Mouse (Mus musculus): ENCODE measurements around the gene Gm49322. TPM values are rescaled to one million over a fixed set of nuclear protein-coding genes. Genes with fewer than 3 reads are reported as not detected.

The Gm49322 gene
- polyA plus RNA-seq, 1 experiment from 2014 or later = 5.2 TPM

GRCm38 (mm10) chr10:80650392-80650791 lies 44.6 kb downstream of the Gm49322 start:
- no peak overlapping the region; the same call in 1 of the 2 replicates for H3K9ac ChIP-seq
- no peak overlapping the region for H3K27ac ChIP-seq
- H3K36me3 ChIP-seq = peaks cover 43% of the 10 kb centered on the region
- H3K27me3 ChIP-seq = no peaks in the 10 kb centered on the region
- H3K4me1 ChIP-seq = peaks cover 27% of the 10 kb centered on the region
- WGBS = 95% methylated on average over 10 of the region's 10 CpGs
- no peak overlapping the region for H3K4me3 ChIP-seq
- no peak overlapping the region for H3K4me2 ChIP-seq (replicated peaks)
- ATAC-seq (ENCODE audit: low FRiP score) = no peak
- H3K9me3 ChIP-seq (replicated peaks) = no peaks in the 10 kb centered on the region

- peaks cover 37% of the 10 kb centered on the region for H3K4me1 ChIP-seq
- H3K9ac ChIP-seq = peak overlapping the region; percentile 20; the same call in 1 of the 2 replicates
- no peak overlapping the region for H3K4me2 ChIP-seq (replicated peaks)
- H3K27me3 ChIP-seq = no peaks in the 10 kb centered on the region
- 89% methylated on average over 6 of the region's 6 CpGs for WGBS
- no peaks in the 10 kb centered on the region for H3K9me3 ChIP-seq (replicated peaks)
- no peak overlapping the region for H3K4me3 ChIP-seq
- no peak for ATAC-seq (ENCODE audit: low FRiP score)
- H3K36me3 ChIP-seq = peaks cover 16% of the 10 kb centered on the region
- H3K27ac ChIP-seq = no peak overlapping the region
Observed at GRCm38 (mm10) chr10:80653156-80653720, 47.4 kb downstream of the Gm49322 start.

GRCm38 (mm10) chr10:80654866-80655265 lies 49.0 kb downstream of the Gm49322 start:
- Histone ChIP-seq H3K9me3 (replicated peaks) (no peaks in the 10 kb centered on the region), H3K27me3 (no peaks in the 10 kb centered on the region), H3K36me3 (peaks cover 11% of the 10 kb centered on the region), H3K4me2 (replicated peaks) (peak overlapping the region; percentile 97), H3K27ac (no peak overlapping the region; the same call in 1 of the 2 replicates), H3K4me3 (peak overlapping the region; percentile 86), H3K4me1 (peaks cover 30% of the 10 kb centered on the region), H3K9ac (peak overlapping the region; percentile 98)
- WGBS = 86% methylated on average over 6 of the region's 6 CpGs
- ATAC-seq (ENCODE audit: low FRiP score) = no peak

- Histone ChIP-seq H3K27ac (peak overlapping the region; percentile 87), H3K4me2 (replicated peaks) (peak overlapping the region; percentile 97), H3K4me3 (peak overlapping the region; percentile 86), H3K36me3 (peaks cover 8% of the 10 kb centered on the region), H3K4me1 (peaks cover 30% of the 10 kb centered on the region), H3K27me3 (no peaks in the 10 kb centered on the region), H3K9ac (peak overlapping the region; percentile 98), H3K9me3 (replicated peaks) (no peaks in the 10 kb centered on the region)
- ATAC-seq (ENCODE audit: low FRiP score) = peak; percentile 51
- WGBS = 4% methylated on average over 11 of the region's 12 CpGs
Observed at GRCm38 (mm10) chr10:80655406-80656129, 49.7 kb downstream of the Gm49322 start.

- H3K4me1 ChIP-seq = peaks cover 30% of the 10 kb centered on the region
- H3K27me3 ChIP-seq = no peaks in the 10 kb centered on the region
- H3K4me3 ChIP-seq = peak overlapping the region; percentile 86
- H3K27ac ChIP-seq = peak overlapping the region; percentile 89
- no peaks in the 10 kb centered on the region for H3K9me3 ChIP-seq (replicated peaks)
- under 1% methylated on average over 70 of the region's 72 CpGs for WGBS
- H3K36me3 ChIP-seq = peaks cover 6% of the 10 kb centered on the region; the same call in 1 of the 2 replicates
- peak overlapping the region; percentile 98 for H3K9ac ChIP-seq
- peak overlapping the region; percentile 97 for H3K4me2 ChIP-seq (replicated peaks)
- ATAC-seq (ENCODE audit: low FRiP score) = peak; percentile 88
Observed at GRCm38 (mm10) chr10:80656130-80656862, 50.5 kb downstream of the Gm49322 start.

GRCm38 (mm10) chr10:80656863-80657623 lies 51.2 kb downstream of the Gm49322 start, which contains the start of gene Btbd2:
TSS of gene Btbd2 (minus strand) at chr10:80657071.
- peaks cover 30% of the 10 kb centered on the region for H3K4me1 ChIP-seq
- H3K4me2 ChIP-seq (replicated peaks) = peak within 1 kb of the TSS; percentile 97
- H3K36me3 ChIP-seq = peaks cover 4% of the 10 kb centered on the region; the same call in 1 of the 2 replicates
- peak within 1 kb of the TSS; percentile 89 for H3K27ac ChIP-seq
- H3K4me3 ChIP-seq = peak within 1 kb of the TSS; percentile 86
- 22% methylated on average over 15 of the region's 15 CpGs for WGBS
- no peaks in the 10 kb centered on the region for H3K27me3 ChIP-seq
- no peaks in the 10 kb centered on the region for H3K9me3 ChIP-seq (replicated peaks)
- peak within 1 kb of the TSS; percentile 98 for H3K9ac ChIP-seq
- ATAC-seq (ENCODE audit: low FRiP score) = peak; percentile 46

- no peaks in the 10 kb centered on the region for H3K9me3 ChIP-seq (replicated peaks)
- no peak overlapping the region for H3K9ac ChIP-seq
- H3K36me3 ChIP-seq = no peaks in the 10 kb centered on the region
- H3K4me1 ChIP-seq = peaks cover 26% of the 10 kb centered on the region
- H3K4me3 ChIP-seq = no peak overlapping the region
- WGBS = 86% methylated on average over 14 of the region's 14 CpGs
- no peaks in the 10 kb centered on the region for H3K27me3 ChIP-seq
- H3K27ac ChIP-seq = no peak overlapping the region
- H3K4me2 ChIP-seq (replicated peaks) = no peak overlapping the region
- ATAC-seq (ENCODE audit: low FRiP score) = no peak
Observed at GRCm38 (mm10) chr10:80658194-80658840, 52.5 kb downstream of the Gm49322 start.

GRCm38 (mm10) chr10:80658841-80659202 lies 53.0 kb downstream of the Gm49322 start:
- H3K27me3 ChIP-seq = no peaks in the 10 kb centered on the region
- no peaks in the 10 kb centered on the region for H3K36me3 ChIP-seq
- no peak overlapping the region for H3K9ac ChIP-seq
- no peak overlapping the region for H3K4me3 ChIP-seq
- no peak for ATAC-seq (ENCODE audit: low FRiP score)
- H3K4me2 ChIP-seq (replicated peaks) = no peak overlapping the region
- H3K4me1 ChIP-seq = peaks cover 31% of the 10 kb centered on the region
- no peaks in the 10 kb centered on the region for H3K9me3 ChIP-seq (replicated peaks)
- 0 out of 2 replicates have a peak overlapping the region, but pooled peaks have one; percentile 36 for H3K27ac ChIP-seq
- 64% methylated on average over 4 of the region's 4 CpGs for WGBS

- H3K4me2 ChIP-seq (replicated peaks) = peak overlapping the region; percentile 32
- peaks cover 31% of the 10 kb centered on the region for H3K4me1 ChIP-seq
- no peak overlapping the region for H3K4me3 ChIP-seq
Observed at GRCm38 (mm10) chr10:80659213-80659612, 53.4 kb downstream of the Gm49322 start.

GRCm38 (mm10) chr10:80661149-80661548 lies 55.3 kb downstream of the Gm49322 start:
- peaks cover 10% of the 10 kb centered on the region; the same call in 1 of the 2 replicates for H3K36me3 ChIP-seq
- H3K9me3 ChIP-seq (replicated peaks) = no peaks in the 10 kb centered on the region
- peaks cover 31% of the 10 kb centered on the region for H3K4me1 ChIP-seq
- no peaks in the 10 kb centered on the region for H3K27me3 ChIP-seq
- 34% methylated on average over 5 of the region's 5 CpGs for WGBS
- ATAC-seq (ENCODE audit: low FRiP score) = no peak
- H3K4me2 ChIP-seq (replicated peaks) = no peak overlapping the region
- no peak overlapping the region for H3K27ac ChIP-seq
- no peak overlapping the region for H3K4me3 ChIP-seq
- H3K9ac ChIP-seq = no peak overlapping the region

More at GRCm38 (mm10) chr10:80659213-80659612, 53.4 kb downstream of the Gm49322 start:
- Histone ChIP-seq H3K27ac (0 out of 2 replicates have a peak overlapping the region, but pooled peaks have one; percentile 36), H3K36me3 (no peaks in the 10 kb centered on the region), H3K9ac (no peak overlapping the region), H3K27me3 (no peaks in the 10 kb centered on the region), H3K9me3 (replicated peaks) (no peaks in the 10 kb centered on the region)
- WGBS = 17% methylated on average over 10 of the region's 10 CpGs
- no peak for ATAC-seq (ENCODE audit: low FRiP score)

GRCm38 (mm10) chr10:80663485-80664196 lies 57.8 kb downstream of the Gm49322 start:
- ATAC-seq (ENCODE audit: low FRiP score) = no peak
- peaks cover 25% of the 10 kb centered on the region for H3K4me1 ChIP-seq
- 0 out of 2 replicates have a peak overlapping the region, but pooled peaks have one; percentile 17 for H3K27ac ChIP-seq
- WGBS = 65% methylated on average over 5 of the region's 5 CpGs
- no peak overlapping the region for H3K4me2 ChIP-seq (replicated peaks)
- no peaks in the 10 kb centered on the region for H3K9me3 ChIP-seq (replicated peaks)
- no peak overlapping the region for H3K9ac ChIP-seq
- peaks cover 35% of the 10 kb centered on the region for H3K36me3 ChIP-seq
- H3K27me3 ChIP-seq = no peaks in the 10 kb centered on the region
- H3K4me3 ChIP-seq = no peak overlapping the region

All from hindbrain, embryonic 12.5 days (tissue).